Mouse (Mus musculus): Measurements from ENCODE around the gene Klhl21. TPM values are rescaled to one million over a fixed set of nuclear protein-coding genes. Genes with fewer than 3 reads are reported as not detected.

The Klhl21 gene
- polyA plus RNA-seq, 1 experiment: 33.8 TPM

DNA sequence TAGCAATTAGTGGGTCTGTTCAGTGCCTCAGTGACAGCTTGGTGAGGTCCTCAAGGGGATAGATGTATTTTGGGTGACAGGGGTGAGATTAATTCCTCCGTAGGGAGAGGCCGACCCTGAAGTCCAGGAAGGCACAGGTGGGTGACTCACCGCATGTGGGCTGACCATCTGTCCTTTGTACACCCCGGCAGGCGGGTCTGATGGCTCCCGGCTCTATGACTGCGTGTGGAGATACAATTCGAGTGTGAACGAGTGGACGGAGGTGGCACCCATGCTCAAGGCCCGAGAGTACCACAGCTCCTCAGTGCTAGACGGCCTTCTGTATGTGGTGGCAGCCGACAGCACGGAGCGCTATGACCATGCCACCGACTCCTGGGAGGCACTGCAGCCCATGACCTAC, 3.5 kb downstream of the Klhl21 start:
- Histone ChIP-seq H3K4me3 (ENCODE audit: control insufficient read depth, insufficient read depth, low read length) (no peak overlapping the region), H3K27me3 (ENCODE audit: control insufficient read depth, insufficient read depth, low read length) (no peaks in the 10 kb centered on the region), H3K4me1 (replicated peaks; ENCODE audit: control insufficient read depth, insufficient read depth, low read length) (peaks cover 27% of the 10 kb centered on the region), H3K27ac (ENCODE audit: control insufficient read depth, insufficient read depth, low read length) (no peak overlapping the region), H3K36me3 (ENCODE audit: control insufficient read depth, insufficient read depth, low read length) (peaks cover 8% of the 10 kb centered on the region; the same call in 1 of the 2 replicates)
- no peak for TF ChIP-seq POLR2A (IDR thresholded peaks at IDR 0.05; ENCODE audit: control insufficient read depth, extremely low read depth, insufficient read depth, low read length, poor library complexity)
- no peak for TF ChIP-seq CTCF (IDR thresholded peaks at IDR 0.05; ENCODE audit: borderline replicate concordance, control insufficient read depth, extremely low read depth, insufficient read depth, low read length, poor library complexity)
- no peak for DNase-seq
- 96% methylated on average over 16 of the region's 16 CpGs for WGBS

DNA sequence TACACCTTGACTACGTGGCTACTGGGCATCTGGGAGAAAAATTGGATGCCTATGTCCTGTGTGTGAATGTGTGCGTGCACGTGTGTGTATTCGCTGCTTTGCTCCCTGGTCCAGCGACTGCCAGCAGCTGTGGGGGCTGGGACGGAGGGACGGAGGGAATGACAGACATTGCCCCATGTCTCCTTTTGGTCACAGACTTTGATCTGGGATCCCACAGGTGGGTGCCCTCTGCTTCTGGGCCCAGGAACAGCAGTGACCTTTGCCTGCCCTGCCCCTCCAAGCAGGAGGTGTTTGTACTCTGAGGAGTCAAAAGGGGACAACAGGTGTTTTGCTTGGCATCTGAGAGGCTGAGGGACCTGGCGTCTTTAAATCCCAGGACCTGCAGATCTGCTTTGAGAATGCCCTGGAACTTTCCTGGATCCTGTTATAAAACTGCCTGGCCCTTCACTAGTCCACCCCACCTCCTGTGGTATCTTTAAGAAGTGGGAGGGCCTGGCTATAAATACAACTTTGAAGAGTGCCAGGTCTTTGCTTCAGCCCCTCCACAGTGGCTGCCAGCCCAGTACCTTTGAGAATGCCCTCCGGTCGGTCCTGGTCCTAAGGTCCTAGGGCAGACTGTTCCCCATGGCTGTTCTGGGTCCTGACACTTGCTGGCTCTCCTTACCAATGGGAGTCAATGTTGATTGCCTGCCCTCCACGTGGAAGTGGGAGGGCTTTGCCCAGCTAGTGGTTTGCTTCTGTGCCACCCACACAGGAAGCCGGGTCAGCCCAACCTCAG, 4.6 kb downstream of the Klhl21 start:
- Histone ChIP-seq H3K36me3 (ENCODE audit: control insufficient read depth, insufficient read depth, low read length) (peaks cover 8% of the 10 kb centered on the region; the same call in 1 of the 2 replicates), H3K27ac (ENCODE audit: control insufficient read depth, insufficient read depth, low read length) (no peak overlapping the region), H3K4me1 (replicated peaks; ENCODE audit: control insufficient read depth, insufficient read depth, low read length) (peaks cover 21% of the 10 kb centered on the region), H3K4me3 (ENCODE audit: control insufficient read depth, insufficient read depth, low read length) (no peak overlapping the region), H3K27me3 (ENCODE audit: control insufficient read depth, insufficient read depth, low read length) (no peaks in the 10 kb centered on the region)
- 78% methylated on average over 12 of the region's 12 CpGs for WGBS
- TF ChIP-seq CTCF (IDR thresholded peaks at IDR 0.05; ENCODE audit: borderline replicate concordance, control insufficient read depth, extremely low read depth, insufficient read depth, low read length, poor library complexity) (no peak), POLR2A (IDR thresholded peaks at IDR 0.05; ENCODE audit: control insufficient read depth, extremely low read depth, insufficient read depth, low read length, poor library complexity) (no peak)
- DNase-seq: no peak

DNA sequence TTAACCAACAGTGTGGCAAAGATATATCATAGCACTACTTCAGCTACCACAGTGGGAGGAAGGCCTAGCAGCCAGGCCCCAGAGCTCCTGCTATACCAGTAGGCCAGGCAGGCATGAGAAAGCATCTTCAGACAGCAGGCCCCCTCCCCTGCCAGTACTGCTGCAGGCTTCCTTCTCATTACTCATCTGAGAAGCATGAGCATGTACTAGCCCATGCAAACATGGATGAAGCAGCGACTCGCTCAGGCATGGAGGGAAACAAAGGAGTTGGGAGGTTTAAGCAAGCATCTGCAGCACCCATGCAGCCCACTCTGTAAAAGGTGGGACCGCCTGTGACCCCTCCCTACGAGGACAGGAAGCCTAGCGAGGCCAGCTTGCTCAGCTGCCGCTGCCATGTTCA, 10.5 kb downstream of the Klhl21 start:
- H3K27ac ChIP-seq (ENCODE audit: control insufficient read depth, insufficient read depth, low read length): no peak overlapping the region
- no peak overlapping the region for H3K4me3 ChIP-seq (ENCODE audit: control insufficient read depth, insufficient read depth, low read length)
- 94% methylated on average over 6 of the region's 6 CpGs for WGBS
- TF ChIP-seq CTCF (IDR thresholded peaks at IDR 0.05; ENCODE audit: borderline replicate concordance, control insufficient read depth, extremely low read depth, insufficient read depth, low read length, poor library complexity) (no peak), POLR2A (IDR thresholded peaks at IDR 0.05; ENCODE audit: control insufficient read depth, extremely low read depth, insufficient read depth, low read length, poor library complexity) (no peak)
- H3K36me3 ChIP-seq (ENCODE audit: control insufficient read depth, insufficient read depth, low read length): peaks cover 22% of the 10 kb centered on the region
- H3K27me3 ChIP-seq (ENCODE audit: control insufficient read depth, insufficient read depth, low read length): no peaks in the 10 kb centered on the region
- H3K4me1 ChIP-seq (replicated peaks; ENCODE audit: control insufficient read depth, insufficient read depth, low read length): no peaks in the 10 kb centered on the region
- no peak for DNase-seq

DNA sequence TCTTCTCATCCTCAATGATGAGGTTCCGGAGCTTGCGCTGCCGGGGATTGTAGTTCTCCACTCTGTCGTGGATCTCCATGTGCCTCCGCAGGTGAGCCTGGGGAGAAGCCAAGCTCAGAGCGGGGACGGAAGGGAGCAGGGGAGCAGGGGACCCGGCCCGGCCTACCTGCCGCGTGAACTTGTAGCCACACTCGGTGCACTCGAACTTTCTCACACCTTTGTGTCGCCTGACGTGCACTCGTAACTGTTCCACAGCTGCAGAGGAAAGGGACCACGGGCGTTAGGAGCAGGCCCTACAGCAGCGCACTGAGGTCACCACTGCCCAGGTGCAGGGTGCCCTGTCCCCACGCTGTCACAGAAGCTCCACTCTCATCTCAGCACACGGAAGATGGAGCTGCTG, 11.4 kb downstream of the Klhl21 start:
- Histone ChIP-seq H3K4me3 (ENCODE audit: control insufficient read depth, insufficient read depth, low read length) (no peak overlapping the region), H3K27me3 (ENCODE audit: control insufficient read depth, insufficient read depth, low read length) (no peaks in the 10 kb centered on the region), H3K27ac (ENCODE audit: control insufficient read depth, insufficient read depth, low read length) (no peak overlapping the region), H3K36me3 (ENCODE audit: control insufficient read depth, insufficient read depth, low read length) (peaks cover 14% of the 10 kb centered on the region), H3K4me1 (replicated peaks; ENCODE audit: control insufficient read depth, insufficient read depth, low read length) (no peaks in the 10 kb centered on the region)
- WGBS: 94% methylated on average over 21 of the region's 21 CpGs
- no peak for TF ChIP-seq CTCF (IDR thresholded peaks at IDR 0.05; ENCODE audit: borderline replicate concordance, control insufficient read depth, extremely low read depth, insufficient read depth, low read length, poor library complexity)
- TF ChIP-seq POLR2A (IDR thresholded peaks at IDR 0.05; ENCODE audit: control insufficient read depth, extremely low read depth, insufficient read depth, low read length, poor library complexity): no peak
- no peak for DNase-seq

DNA sequence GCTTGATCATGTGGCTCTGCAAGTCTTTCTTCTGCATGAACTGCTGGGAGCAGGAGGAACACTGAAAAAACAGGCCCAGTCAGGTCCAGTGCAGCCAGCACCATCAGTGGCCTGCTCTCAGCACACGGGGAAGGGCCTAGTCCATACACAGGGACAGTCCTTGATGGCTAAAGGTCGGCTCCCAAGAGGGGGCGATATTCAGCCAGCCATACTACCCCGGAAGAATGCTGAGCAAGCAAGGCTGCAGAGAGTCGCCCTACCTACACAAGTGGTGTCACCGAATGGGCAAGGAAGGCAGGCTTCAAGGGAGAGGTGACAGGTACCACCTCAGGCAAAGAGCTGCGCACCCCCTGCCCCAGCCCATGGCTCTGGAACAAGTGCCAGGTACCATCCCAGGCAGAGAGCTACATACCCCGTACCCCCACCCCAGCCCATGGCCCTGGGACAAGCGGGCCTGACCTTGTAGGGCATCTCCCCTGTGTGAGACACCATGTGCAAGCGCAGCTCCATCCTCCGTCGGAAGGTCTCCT, 13.0 kb downstream of the Klhl21 start:
- Histone ChIP-seq H3K4me3 (ENCODE audit: control insufficient read depth, insufficient read depth, low read length) (no peak overlapping the region), H3K4me1 (replicated peaks; ENCODE audit: control insufficient read depth, insufficient read depth, low read length) (peaks cover 10% of the 10 kb centered on the region), H3K27me3 (ENCODE audit: control insufficient read depth, insufficient read depth, low read length) (no peaks in the 10 kb centered on the region), H3K36me3 (ENCODE audit: control insufficient read depth, insufficient read depth, low read length) (peaks cover 14% of the 10 kb centered on the region), H3K27ac (ENCODE audit: control insufficient read depth, insufficient read depth, low read length) (no peak overlapping the region)
- no peak for DNase-seq
- 92% methylated on average over 12 of the region's 12 CpGs for WGBS
- no peak for TF ChIP-seq CTCF (IDR thresholded peaks at IDR 0.05; ENCODE audit: borderline replicate concordance, control insufficient read depth, extremely low read depth, insufficient read depth, low read length, poor library complexity)
- no peak for TF ChIP-seq POLR2A (IDR thresholded peaks at IDR 0.05; ENCODE audit: control insufficient read depth, extremely low read depth, insufficient read depth, low read length, poor library complexity)

DNA sequence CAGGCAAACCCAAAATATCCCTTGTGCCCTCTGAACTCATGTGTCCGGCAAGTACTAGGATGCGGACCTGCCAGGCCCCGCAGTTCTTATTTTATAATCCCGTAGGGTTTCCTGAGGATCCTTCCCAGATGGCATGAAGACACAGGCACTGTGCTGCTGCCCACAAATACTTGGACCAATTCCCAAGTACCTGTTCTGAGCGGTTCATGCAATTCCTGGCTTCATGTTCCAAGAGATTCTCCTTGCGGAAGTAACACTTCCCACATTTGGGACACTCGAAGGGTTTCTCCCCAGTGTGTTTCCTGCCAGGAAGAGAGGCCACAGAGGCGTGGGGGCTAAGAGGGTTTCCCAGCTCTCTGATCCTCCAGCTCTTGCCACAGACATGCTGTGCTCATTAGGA, 13.9 kb downstream of the Klhl21 start:
- DNase-seq: no peak

More for the DNA sequence above, 13.9 kb downstream of the Klhl21 start:
- no peak overlapping the region for H3K4me3 ChIP-seq (ENCODE audit: control insufficient read depth, insufficient read depth, low read length)
- no peak for TF ChIP-seq POLR2A (IDR thresholded peaks at IDR 0.05; ENCODE audit: control insufficient read depth, extremely low read depth, insufficient read depth, low read length, poor library complexity)
- TF ChIP-seq CTCF (IDR thresholded peaks at IDR 0.05; ENCODE audit: borderline replicate concordance, control insufficient read depth, extremely low read depth, insufficient read depth, low read length, poor library complexity): no peak
- peaks cover 14% of the 10 kb centered on the region for H3K4me1 ChIP-seq (replicated peaks; ENCODE audit: control insufficient read depth, insufficient read depth, low read length)
- no peaks in the 10 kb centered on the region for H3K27me3 ChIP-seq (ENCODE audit: control insufficient read depth, insufficient read depth, low read length)
- H3K27ac ChIP-seq (ENCODE audit: control insufficient read depth, insufficient read depth, low read length): no peak overlapping the region
- 95% methylated on average over 8 of the region's 8 CpGs for WGBS
- peaks cover 14% of the 10 kb centered on the region for H3K36me3 ChIP-seq (ENCODE audit: control insufficient read depth, insufficient read depth, low read length)
